Mouse (Mus musculus): ENCODE data around the gene Dio1. TPM values are rescaled to one million over a fixed set of nuclear protein-coding genes. Genes with fewer than 3 reads are reported as not detected.

Gene Dio1
- polyA plus RNA-seq, 1 experiment = 0.06 TPM

GRCm38 (mm10) chr4:107249471-107249870 lies 57.5 kb downstream of the Dio1 start:
- TF ChIP-seq CTCF (IDR thresholded peaks at IDR 0.05; ENCODE audit: extremely low read depth, insufficient read depth, insufficient read length, insufficient replicate concordance) (no peak), POLR2A (IDR thresholded peaks at IDR 0.05; ENCODE audit: low read depth, low read length) (no peak)
- WGBS = 80% methylated on average over 2 of the region's 2 CpGs
- H3K36me3 ChIP-seq (ENCODE audit: control insufficient read depth, insufficient read depth, low read length) = no peaks in the 10 kb centered on the region
- no peak overlapping the region for H3K4me3 ChIP-seq (ENCODE audit: extremely low read depth, insufficient read depth, insufficient read length)
- no peak overlapping the region for H3K27ac ChIP-seq (ENCODE audit: insufficient read depth, low read length)
- no peak for DNase-seq (ENCODE audit: low read depth in 1 of 2, low spot score in 2 of 2)
- H3K27me3 ChIP-seq (ENCODE audit: control insufficient read depth, insufficient read depth, low read length) = no peaks in the 10 kb centered on the region
- H3K4me1 ChIP-seq (ENCODE audit: control insufficient read depth, insufficient read depth, insufficient read length) = no peaks in the 10 kb centered on the region; the same call in 1 of the 2 replicates

- 96% methylated on average over 3 of the region's 3 CpGs for WGBS
- no peak for TF ChIP-seq CTCF (IDR thresholded peaks at IDR 0.05; ENCODE audit: extremely low read depth, insufficient read depth, insufficient read length, insufficient replicate concordance)
- TF ChIP-seq POLR2A (IDR thresholded peaks at IDR 0.05; ENCODE audit: low read depth, low read length) = no peak
- Histone ChIP-seq H3K27me3 (ENCODE audit: control insufficient read depth, insufficient read depth, low read length) (no peaks in the 10 kb centered on the region), H3K27ac (ENCODE audit: insufficient read depth, low read length) (no peak overlapping the region), H3K36me3 (ENCODE audit: control insufficient read depth, insufficient read depth, low read length) (no peaks in the 10 kb centered on the region), H3K4me3 (ENCODE audit: extremely low read depth, insufficient read depth, insufficient read length) (no peak overlapping the region), H3K4me1 (ENCODE audit: control insufficient read depth, insufficient read depth, insufficient read length) (no peaks in the 10 kb centered on the region; the same call in 1 of the 2 replicates)
- DNase-seq (ENCODE audit: low read depth in 1 of 2, low spot score in 2 of 2) = no peak
Measured at GRCm38 (mm10) chr4:107248061-107248460, 58.9 kb downstream of the Dio1 start.

GRCm38 (mm10) chr4:107247110-107247509 lies 59.9 kb downstream of the Dio1 start:
- H3K27ac ChIP-seq (ENCODE audit: insufficient read depth, low read length) = no peak overlapping the region
- no peaks in the 10 kb centered on the region for H3K27me3 ChIP-seq (ENCODE audit: control insufficient read depth, insufficient read depth, low read length)
- H3K4me3 ChIP-seq (ENCODE audit: extremely low read depth, insufficient read depth, insufficient read length) = no peak overlapping the region
- DNase-seq (ENCODE audit: low read depth in 1 of 2, low spot score in 2 of 2) = no peak
- H3K4me1 ChIP-seq (ENCODE audit: control insufficient read depth, insufficient read depth, insufficient read length) = no peaks in the 10 kb centered on the region
- WGBS = 89% methylated on average over 9 of the region's 9 CpGs
- no peak for TF ChIP-seq POLR2A (IDR thresholded peaks at IDR 0.05; ENCODE audit: low read depth, low read length)
- TF ChIP-seq CTCF (IDR thresholded peaks at IDR 0.05; ENCODE audit: extremely low read depth, insufficient read depth, insufficient read length, insufficient replicate concordance) = no peak
- no peaks in the 10 kb centered on the region for H3K36me3 ChIP-seq (ENCODE audit: control insufficient read depth, insufficient read depth, low read length)

GRCm38 (mm10) chr4:107246040-107246439 lies 60.9 kb downstream of the Dio1 start:
- no peak for DNase-seq (ENCODE audit: low read depth in 1 of 2, low spot score in 2 of 2)
- no peak for TF ChIP-seq CTCF (IDR thresholded peaks at IDR 0.05; ENCODE audit: extremely low read depth, insufficient read depth, insufficient read length, insufficient replicate concordance)
- TF ChIP-seq POLR2A (IDR thresholded peaks at IDR 0.05; ENCODE audit: low read depth, low read length) = no peak
- Histone ChIP-seq H3K4me3 (ENCODE audit: extremely low read depth, insufficient read depth, insufficient read length) (no peak overlapping the region), H3K4me1 (ENCODE audit: control insufficient read depth, insufficient read depth, insufficient read length) (no peaks in the 10 kb centered on the region), H3K27me3 (ENCODE audit: control insufficient read depth, insufficient read depth, low read length) (no peaks in the 10 kb centered on the region), H3K36me3 (ENCODE audit: control insufficient read depth, insufficient read depth, low read length) (no peaks in the 10 kb centered on the region), H3K27ac (ENCODE audit: insufficient read depth, low read length) (no peak overlapping the region)
- WGBS = 88% methylated on average over 1 of the region's 1 CpGs

- H3K36me3 ChIP-seq (ENCODE audit: control insufficient read depth, insufficient read depth, low read length) = peaks cover 3% of the 10 kb centered on the region
- H3K4me1 ChIP-seq (ENCODE audit: control insufficient read depth, insufficient read depth, insufficient read length) = no peaks in the 10 kb centered on the region
- WGBS = 71% methylated on average over 2 of the region's 2 CpGs
Measured at GRCm38 (mm10) chr4:107245368-107245767, 61.6 kb downstream of the Dio1 start.

GRCm38 (mm10) chr4:107243365-107244333 lies 63.3 kb downstream of the Dio1 start:
- Histone ChIP-seq H3K27ac (ENCODE audit: insufficient read depth, low read length) (no peak overlapping the region), H3K27me3 (ENCODE audit: control insufficient read depth, insufficient read depth, low read length) (no peaks in the 10 kb centered on the region), H3K4me3 (ENCODE audit: extremely low read depth, insufficient read depth, insufficient read length) (no peak overlapping the region), H3K36me3 (ENCODE audit: control insufficient read depth, insufficient read depth, low read length) (peaks cover 8% of the 10 kb centered on the region), H3K4me1 (ENCODE audit: control insufficient read depth, insufficient read depth, insufficient read length) (no peaks in the 10 kb centered on the region)
- 85% methylated on average over 6 of the region's 6 CpGs for WGBS
- no peak for DNase-seq (ENCODE audit: low read depth in 1 of 2, low spot score in 2 of 2)
- no peak for TF ChIP-seq POLR2A (IDR thresholded peaks at IDR 0.05; ENCODE audit: low read depth, low read length)
- TF ChIP-seq CTCF (IDR thresholded peaks at IDR 0.05; ENCODE audit: extremely low read depth, insufficient read depth, insufficient read length, insufficient replicate concordance) = no peak

More at GRCm38 (mm10) chr4:107245368-107245767, 61.6 kb downstream of the Dio1 start:
- TF ChIP-seq POLR2A (IDR thresholded peaks at IDR 0.05; ENCODE audit: low read depth, low read length) (no peak), CTCF (IDR thresholded peaks at IDR 0.05; ENCODE audit: extremely low read depth, insufficient read depth, insufficient read length, insufficient replicate concordance) (no peak)
- H3K27ac ChIP-seq (ENCODE audit: insufficient read depth, low read length) = no peak overlapping the region
- no peak overlapping the region for H3K4me3 ChIP-seq (ENCODE audit: extremely low read depth, insufficient read depth, insufficient read length)
- no peaks in the 10 kb centered on the region for H3K27me3 ChIP-seq (ENCODE audit: control insufficient read depth, insufficient read depth, low read length)
- no peak for DNase-seq (ENCODE audit: low read depth in 1 of 2, low spot score in 2 of 2)

Other genes starting within 250 kb of the Dio1 start
- gene Mrpl37, start 240.3 kb downstream of the Dio1 start, polyA plus RNA-seq (2012; rRNA removed) = 31.9 and 34.0 TPM in 2 replicates
- gene Cyb5rl, start 240.2 kb downstream of the Dio1 start, polyA plus RNA-seq (2012; rRNA removed) = 6.2 and 7.5 TPM in 2 replicates
- gene Cdcp2, start 210.3 kb downstream of the Dio1 start, polyA plus RNA-seq (2012; rRNA removed) = not detected in 2 replicates
- gene Tmem59, start 128.8 kb downstream of the Dio1 start, polyA plus RNA-seq (2012; rRNA removed) = 97.7 and 116 TPM in 2 replicates
- gene Tceanc2, start 128.1 kb downstream of the Dio1 start, polyA plus RNA-seq (2012; rRNA removed) = 7.0 and 8.2 TPM in 2 replicates
- 0.07 and 0.47 TPM in 2 replicates for gene Ldlrad1, start 98.0 kb downstream of the Dio1 start, polyA plus RNA-seq (2012; rRNA removed)
- 6.0 and 7.9 TPM in 2 replicates for gene Lrrc42, start 53.6 kb downstream of the Dio1 start, polyA plus RNA-seq (2012; rRNA removed)
- 1.2 and 1.6 TPM in 2 replicates for gene Hspb11, start 53.6 kb downstream of the Dio1 start, polyA plus RNA-seq (2012; rRNA removed)
- 21.4 and 23.7 TPM in 2 replicates for gene Yipf1, start 7.2 kb upstream of the Dio1 start, polyA plus RNA-seq (2012; rRNA removed)
- 10.6 and 15.9 TPM in 2 replicates for gene Ndc1, start 60.6 kb upstream of the Dio1 start, polyA plus RNA-seq (2012; rRNA removed)
- gene Glis1, start 127.4 kb upstream of the Dio1 start, polyA plus RNA-seq (2012; rRNA removed) = 0.55 and 0.61 TPM in 2 replicates

Measured in spleen, adult 2 months (tissue).